Mouse (Mus musculus): ENCODE results near the gene Mapk8ip3.
A peak's percentile ranks its signal among the peaks of the same experiment; 100 is the strongest.

Mapk8ip3 gene

GRCm38 (mm10) chr17:24902671-24903474 lies 33.9 kb downstream of the Mapk8ip3 start:
- DNase-seq (ENCODE audit: low read depth in 2 of 2, low spot score in 2 of 2) = no peak

- DNase-seq (ENCODE audit: low read depth in 2 of 2, low spot score in 2 of 2) = no peak
These were observed 34.7 kb downstream of the Mapk8ip3 start for GRCm38 (mm10) chr17:24902124-24902523.

- DNase-seq (ENCODE audit: low read depth in 2 of 2, low spot score in 2 of 2) = no peak
These were observed 36.8 kb downstream of the Mapk8ip3 start for GRCm38 (mm10) chr17:24900014-24900413.

GRCm38 (mm10) chr17:24899153-24899552 lies 37.6 kb downstream of the Mapk8ip3 start:
- DNase-seq (ENCODE audit: low read depth in 2 of 2, low spot score in 2 of 2) = no peak

- no peak for DNase-seq (ENCODE audit: low read depth in 2 of 2, low spot score in 2 of 2)
These were observed 38.5 kb downstream of the Mapk8ip3 start for GRCm38 (mm10) chr17:24898041-24898854.

GRCm38 (mm10) chr17:24897600-24897999 lies 39.2 kb downstream of the Mapk8ip3 start:
- DNase-seq (ENCODE audit: low read depth in 2 of 2, low spot score in 2 of 2) = no peak

- DNase-seq (ENCODE audit: low read depth in 2 of 2, low spot score in 2 of 2) = no peak
These were observed 39.8 kb downstream of the Mapk8ip3 start for GRCm38 (mm10) chr17:24896993-24897269.

GRCm38 (mm10) chr17:24896241-24896992 lies 40.4 kb downstream of the Mapk8ip3 start, which contains the start of gene Nme3:
Gene Nme3, plus strand, starts transcription at chr17:24896500.
- peak; percentile 36 to 55 for DNase-seq (ENCODE audit: low read depth in 2 of 2, low spot score in 2 of 2)

- no peak for DNase-seq (ENCODE audit: low read depth in 2 of 2, low spot score in 2 of 2)
These were observed 41.1 kb downstream of the Mapk8ip3 start for GRCm38 (mm10) chr17:24895571-24896240.

GRCm38 (mm10) chr17:24894995-24895547 lies 41.7 kb downstream of the Mapk8ip3 start, which contains the start of the genes Eme2 and Mrps34:
Gene Eme2, minus strand, starts transcription at chr17:24895087.
Gene Mrps34, plus strand, starts transcription at chr17:24895116.
- DNase-seq (ENCODE audit: low read depth in 2 of 2, low spot score in 2 of 2) = peak; percentile 67 to 69

GRCm38 (mm10) chr17:24894061-24894994 lies 42.4 kb downstream of the Mapk8ip3 start:
- no peak for DNase-seq (ENCODE audit: low read depth in 2 of 2, low spot score in 2 of 2)

- DNase-seq (ENCODE audit: low read depth in 2 of 2, low spot score in 2 of 2) = no peak
These were observed 43.5 kb downstream of the Mapk8ip3 start for GRCm38 (mm10) chr17:24893276-24893675.

GRCm38 (mm10) chr17:24892785-24893184 lies 44.0 kb downstream of the Mapk8ip3 start:
- DNase-seq (ENCODE audit: low read depth in 2 of 2, low spot score in 2 of 2) = no peak

GRCm38 (mm10) chr17:24891321-24891720 lies 45.5 kb downstream of the Mapk8ip3 start:
- DNase-seq (ENCODE audit: low read depth in 2 of 2, low spot score in 2 of 2) = no peak

- DNase-seq (ENCODE audit: low read depth in 2 of 2, low spot score in 2 of 2) = no peak
These were observed 46.4 kb downstream of the Mapk8ip3 start for GRCm38 (mm10) chr17:24890151-24891092.

GRCm38 (mm10) chr17:24888862-24889261 lies 47.9 kb downstream of the Mapk8ip3 start:
- DNase-seq (ENCODE audit: low read depth in 2 of 2, low spot score in 2 of 2) = no peak

GRCm38 (mm10) chr17:24887291-24888080 lies 49.3 kb downstream of the Mapk8ip3 start:
- no peak for DNase-seq (ENCODE audit: low read depth in 2 of 2, low spot score in 2 of 2)

- DNase-seq (ENCODE audit: low read depth in 2 of 2, low spot score in 2 of 2) = no peak
These were observed 49.9 kb downstream of the Mapk8ip3 start for GRCm38 (mm10) chr17:24886932-24887271.

All from CD8-positive naive resting alpha-beta T cell, adult 2 months (primary cell).